Mouse (Mus musculus) liver, embryonic 14.5 days (tissue): ENCODE data around the gene Smcp.

ENCODE experiments used
- CTCF ChIP-seq: IDR thresholded peaks from 2 replicates; pipeline ENCODE4 v1.5.1; 2016; ENCODE audit warnings: antibody characterized with exemption, low read depth, control low read depth
- EP300 ChIP-seq: IDR thresholded peaks from 2 replicates; pipeline ENCODE4 v1.6.1; 2016; ENCODE audit warnings: antibody characterized with exemption, low read depth

- TF ChIP-seq CTCF, result no peak
- TF ChIP-seq EP300, result no peak
These were observed 49.8 kb upstream of the Smcp start for GRCm38 (mm10) chr3:92638653-92638991.
